Mouse (Mus musculus) mesoderm, embryonic 11.5 days (tissue): ENCODE data around the gene Arvcf.

Experiments used
- DNase-seq: peaks from one replicate; pipeline ENCODE4 v3.0.0-alpha.2; 2012; ENCODE audit warnings: low read depth, low spot score

The Arvcf gene

GRCm38 (mm10) chr16:18428011-18428515 is 80.1 kb downstream of the Arvcf start:
- DNase-seq = no peak

GRCm38 (mm10) chr16:18428516-18429042 is 80.6 kb downstream of the Arvcf start:
- DNase-seq = no peak

GRCm38 (mm10) chr16:18429641-18430040 is 81.7 kb downstream of the Arvcf start:
- DNase-seq = no peak

- DNase-seq = no peak
Measured at GRCm38 (mm10) chr16:18430641-18431212, 82.7 kb downstream of the Arvcf start.

GRCm38 (mm10) chr16:18433341-18433920 is 85.4 kb downstream of the Arvcf start:
- no peak for DNase-seq

- no peak for DNase-seq
Measured at GRCm38 (mm10) chr16:18436128-18436527, 88.1 kb downstream of the Arvcf start.

- peak; percentile 92 for DNase-seq
Measured at GRCm38 (mm10) chr16:18443385-18443841, 95.4 kb downstream of the Arvcf start.

GRCm38 (mm10) chr16:18447243-18447642 is 99.3 kb downstream of the Arvcf start:
- DNase-seq = no peak

- no peak for DNase-seq
Measured at GRCm38 (mm10) chr16:18448104-18448503, 100.1 kb downstream of the Arvcf start.

- DNase-seq = no peak
Measured at GRCm38 (mm10) chr16:18449005-18449404, 101.0 kb downstream of the Arvcf start.

- no peak for DNase-seq
Measured at GRCm38 (mm10) chr16:18451486-18452181, 103.7 kb downstream of the Arvcf start.

- DNase-seq = no peak
Measured at GRCm38 (mm10) chr16:18452361-18452862, 104.4 kb downstream of the Arvcf start.

GRCm38 (mm10) chr16:18453846-18454245 is 105.9 kb downstream of the Arvcf start:
- DNase-seq = peak; percentile 51

- no peak for DNase-seq
Measured at GRCm38 (mm10) chr16:18455407-18455806, 107.4 kb downstream of the Arvcf start.
